Mouse (Mus musculus) pancreas, adult 10 weeks (tissue): ENCODE measurements around the gene Vmn1r210. TPM values are rescaled to one million over a fixed set of nuclear protein-coding genes. Genes with fewer than 3 reads are reported as not detected.

Source experiments
- polyA plus RNA-seq: library from polyadenylated mRNA; stranded (reverse); fragments of 350-450 nt; fragmentation: Illumina TruSeq; extraction: RNeasy Lipid Tissue Mini Kit (QIAGEN cat#74804); gene quantifications from one replicate; pipeline ENCODE4 v1.2.3, GENCODE M21; 2015; ENCODE audit warnings: low read depth, low replicate concordance; ENCODE audit not compliant: insufficient read depth

Gene Vmn1r210
- not detected for polyA plus RNA-seq

GRCm38 (mm10) chr13:22831248-22831647 lies at the start of gene Vmn1r210:
Gene Vmn1r210 (minus strand): TSS chr13:22831348.

GRCm38 (mm10) chr13:22857461-22857860 lies 26.3 kb upstream of the Vmn1r210 start, which contains the start of gene Vmn1r211:
Gene Vmn1r211 (minus strand): TSS chr13:22857561.

GRCm38 (mm10) chr13:22809582-22809981 lies 21.6 kb downstream of the Vmn1r210 start, which contains the start of gene Vmn1r209:
Gene Vmn1r209 (minus strand): TSS chr13:22809682.

GRCm38 (mm10) chr13:22777300-22777699 lies 53.8 kb downstream of the Vmn1r210 start, which contains the start of gene Vmn1r208:
Gene Vmn1r208 (minus strand): TSS chr13:22777400.

Other genes starting within 250 kb of the Vmn1r210 start
- not detected for gene Vmn1r205, start 238.3 kb downstream of the Vmn1r210 start, polyA plus RNA-seq
- not detected for gene Vmn1r206, start 207.1 kb downstream of the Vmn1r210 start, polyA plus RNA-seq
- gene Vmn1r207-ps, start 101.7 kb downstream of the Vmn1r210 start, polyA plus RNA-seq: not detected
- not detected for gene Vmn1r208, start 53.9 kb downstream of the Vmn1r210 start, polyA plus RNA-seq
- gene Vmn1r209, start 21.7 kb downstream of the Vmn1r210 start, polyA plus RNA-seq: not detected
- gene Vmn1r211, start 26.2 kb upstream of the Vmn1r210 start, polyA plus RNA-seq: not detected
- gene Vmn1r212, start 52.9 kb upstream of the Vmn1r210 start, polyA plus RNA-seq: not detected
- not detected for gene Vmn1r213, start 176.3 kb upstream of the Vmn1r210 start, polyA plus RNA-seq
- not detected for gene Vmn1r214, start 199.1 kb upstream of the Vmn1r210 start, polyA plus RNA-seq
- gene Vmn1r215, start 236.7 kb upstream of the Vmn1r210 start, polyA plus RNA-seq: not detected